Mouse (Mus musculus): ENCODE measurements around the gene Ankrd13d. TPM values are rescaled to one million over a fixed set of nuclear protein-coding genes. Genes with fewer than 3 reads are reported as not detected.

The Ankrd13d gene
- total and polyA plus RNA-seq, 2 experiments from 2014 or later, result 0.40 to 2.1 TPM

- H3K9ac ChIP-seq (replicated peaks; ENCODE audit: low read depth, low read length), result 0 out of 2 replicates have a peak overlapping the region, but pooled peaks have one; percentile 18
- ATAC-seq (ENCODE audit: insufficient read depth, low read depth) (no peak), DNase-seq (ENCODE audit: low spot score) (no peak)
- no peak overlapping the region for H3K4me3 ChIP-seq (ENCODE audit: low read depth, low read length)
- peaks cover 12% of the 10 kb centered on the region; the same call in 1 of the 2 replicates for H3K27me3 ChIP-seq (ENCODE audit: control insufficient read depth, insufficient read depth, low read length)
- 47% methylated on average over 4 of the region's 4 CpGs for WGBS
- no peak overlapping the region for H3K27ac ChIP-seq (ENCODE audit: low read depth)
- H3K36me3 ChIP-seq (replicated peaks; ENCODE audit: control insufficient read depth, insufficient read depth, low read length), result no peaks in the 10 kb centered on the region
- TF ChIP-seq CTCF (IDR thresholded peaks at IDR 0.05; ENCODE audit: low read depth) (no peak), EP300 (IDR thresholded peaks at IDR 0.05; ENCODE audit: low read depth) (no peak)
- H3K4me1 ChIP-seq (ENCODE audit: control insufficient read depth, insufficient read depth), result peaks cover 21% of the 10 kb centered on the region
- no peak overlapping the region for H3K4me2 ChIP-seq (ENCODE audit: low read depth, low read length)
- no peaks in the 10 kb centered on the region for H3K9me3 ChIP-seq (replicated peaks; ENCODE audit: control insufficient read depth, low read length)
Observed at GRCm38 (mm10) chr19:4220416-4220815, 62.5 kb downstream of the Ankrd13d start.

Small RNA genes within 50 kb of the gene (microRNA-seq; reads per million reads assigned to microRNA genes)
- gene Mir6985, result not detected

Other genes starting within 250 kb of the Ankrd13d start
- gene Gstp1, start 245.2 kb downstream of the Ankrd13d start, total RNA-seq (2014; rRNA removed; ENCODE audit: low replicate concordance), result 266 and 311 TPM in 2 replicates
- 440 and 449 TPM in 2 replicates for gene Gstp1, start 245.2 kb downstream of the Ankrd13d start, polyA plus RNA-seq (2015; fragmentation: Nextera tagmentation; extraction: Ambion mirVana)
- 4.5 and 9.7 TPM in 2 replicates for gene Gstp2, start 237.1 kb downstream of the Ankrd13d start, total RNA-seq (2014; rRNA removed; ENCODE audit: low replicate concordance)
- 17.0 and 22.7 TPM in 2 replicates for gene Gstp2, start 237.1 kb downstream of the Ankrd13d start, polyA plus RNA-seq (2015; fragmentation: Nextera tagmentation; extraction: Ambion mirVana)
- gene Gstp3, start 223.6 kb downstream of the Ankrd13d start, total RNA-seq (2014; rRNA removed; ENCODE audit: low replicate concordance), result not detected in 2 replicates
- not detected in 2 replicates for gene Gstp3, start 223.6 kb downstream of the Ankrd13d start, polyA plus RNA-seq (2015; fragmentation: Nextera tagmentation; extraction: Ambion mirVana)
- not detected in 2 replicates for gene Cabp2, start 201.6 kb downstream of the Ankrd13d start, total RNA-seq (2014; rRNA removed; ENCODE audit: low replicate concordance)
- gene Cabp2, start 201.6 kb downstream of the Ankrd13d start, polyA plus RNA-seq (2015; fragmentation: Nextera tagmentation; extraction: Ambion mirVana), result not detected in 2 replicates
- 63.2 and 67.3 TPM in 2 replicates for gene Cdk2ap2, start 186.0 kb downstream of the Ankrd13d start, total RNA-seq (2014; rRNA removed; ENCODE audit: low replicate concordance)
- 46.8 and 59.6 TPM in 2 replicates for gene Cdk2ap2, start 186.0 kb downstream of the Ankrd13d start, polyA plus RNA-seq (2015; fragmentation: Nextera tagmentation; extraction: Ambion mirVana)
- 26.2 and 47.3 TPM in 2 replicates for gene Pitpnm1, start 183.1 kb downstream of the Ankrd13d start, total RNA-seq (2014; rRNA removed; ENCODE audit: low replicate concordance)
- 17.9 and 21.9 TPM in 2 replicates for gene Pitpnm1, start 183.1 kb downstream of the Ankrd13d start, polyA plus RNA-seq (2015; fragmentation: Nextera tagmentation; extraction: Ambion mirVana)
- 21.4 and 23.8 TPM in 2 replicates for gene Aip, start 157.3 kb downstream of the Ankrd13d start, total RNA-seq (2014; rRNA removed; ENCODE audit: low replicate concordance)
- 61.7 and 66.2 TPM in 2 replicates for gene Aip, start 157.3 kb downstream of the Ankrd13d start, polyA plus RNA-seq (2015; fragmentation: Nextera tagmentation; extraction: Ambion mirVana)
- not detected in 2 replicates for gene Gpr152, start 143.3 kb downstream of the Ankrd13d start, total RNA-seq (2014; rRNA removed; ENCODE audit: low replicate concordance)
- gene Gpr152, start 143.3 kb downstream of the Ankrd13d start, polyA plus RNA-seq (2015; fragmentation: Nextera tagmentation; extraction: Ambion mirVana), result 0.03 TPM in 2 replicates
- not detected in 2 replicates for gene Cabp4, start 139.1 kb downstream of the Ankrd13d start, total RNA-seq (2014; rRNA removed; ENCODE audit: low replicate concordance)
- 0.07 and 0.11 TPM in 2 replicates for gene Cabp4, start 139.1 kb downstream of the Ankrd13d start, polyA plus RNA-seq (2015; fragmentation: Nextera tagmentation; extraction: Ambion mirVana)
- gene Coro1b, start 134.5 kb downstream of the Ankrd13d start, total RNA-seq (2014; rRNA removed; ENCODE audit: low replicate concordance), result 120 and 144 TPM in 2 replicates
- gene Coro1b, start 134.5 kb downstream of the Ankrd13d start, polyA plus RNA-seq (2015; fragmentation: Nextera tagmentation; extraction: Ambion mirVana), result 97.2 and 102 TPM in 2 replicates
- gene Ptprcap, start 129.5 kb downstream of the Ankrd13d start, total RNA-seq (2014; rRNA removed; ENCODE audit: low replicate concordance), result 13.5 TPM in 1 of 2 replicates, not detected in the other
- gene Ptprcap, start 129.5 kb downstream of the Ankrd13d start, polyA plus RNA-seq (2015; fragmentation: Nextera tagmentation; extraction: Ambion mirVana), result 0.46 and 1.1 TPM in 2 replicates
- 34.2 and 62.0 TPM in 2 replicates for gene Rps6kb2, start 119.8 kb downstream of the Ankrd13d start, total RNA-seq (2014; rRNA removed; ENCODE audit: low replicate concordance)
- 32.9 and 35.2 TPM in 2 replicates for gene Rps6kb2, start 119.8 kb downstream of the Ankrd13d start, polyA plus RNA-seq (2015; fragmentation: Nextera tagmentation; extraction: Ambion mirVana)
- gene Carns1, start 107.7 kb downstream of the Ankrd13d start, total RNA-seq (2014; rRNA removed; ENCODE audit: low replicate concordance), result 40.3 and 119 TPM in 2 replicates
- 20.6 and 23.8 TPM in 2 replicates for gene Carns1, start 107.7 kb downstream of the Ankrd13d start, polyA plus RNA-seq (2015; fragmentation: Nextera tagmentation; extraction: Ambion mirVana)
- 5.2 TPM in 1 of 2 replicates, not detected in the other for gene Tbc1d10c, start 91.9 kb downstream of the Ankrd13d start, total RNA-seq (2014; rRNA removed; ENCODE audit: low replicate concordance)
- 2.7 and 4.4 TPM in 2 replicates for gene Tbc1d10c, start 91.9 kb downstream of the Ankrd13d start, polyA plus RNA-seq (2015; fragmentation: Nextera tagmentation; extraction: Ambion mirVana)
- gene Ppp1ca, start 91.1 kb downstream of the Ankrd13d start, total RNA-seq (2014; rRNA removed; ENCODE audit: low replicate concordance), result 808 and 961 TPM in 2 replicates
- 738 and 763 TPM in 2 replicates for gene Ppp1ca, start 91.1 kb downstream of the Ankrd13d start, polyA plus RNA-seq (2015; fragmentation: Nextera tagmentation; extraction: Ambion mirVana)
- gene Rad9a, start 81.5 kb downstream of the Ankrd13d start, total RNA-seq (2014; rRNA removed; ENCODE audit: low replicate concordance), result 9.5 and 12.3 TPM in 2 replicates
- 9.5 and 9.7 TPM in 2 replicates for gene Rad9a, start 81.5 kb downstream of the Ankrd13d start, polyA plus RNA-seq (2015; fragmentation: Nextera tagmentation; extraction: Ambion mirVana)
- gene Clcf1, start 68.9 kb downstream of the Ankrd13d start, total RNA-seq (2014; rRNA removed; ENCODE audit: low replicate concordance), result 3.4 and 14.7 TPM in 2 replicates
- 0.67 and 0.91 TPM in 2 replicates for gene Clcf1, start 68.9 kb downstream of the Ankrd13d start, polyA plus RNA-seq (2015; fragmentation: Nextera tagmentation; extraction: Ambion mirVana)
- not detected in 2 replicates for gene AC109138.7, start 68.8 kb downstream of the Ankrd13d start, total RNA-seq (2014; rRNA removed; ENCODE audit: low replicate concordance)
- not detected in 2 replicates for gene AC109138.7, start 68.8 kb downstream of the Ankrd13d start, polyA plus RNA-seq (2015; fragmentation: Nextera tagmentation; extraction: Ambion mirVana)
- gene Pold4, start 51.2 kb downstream of the Ankrd13d start, total RNA-seq (2014; rRNA removed; ENCODE audit: low replicate concordance), result 18.6 and 30.8 TPM in 2 replicates
- 23.0 and 27.9 TPM in 2 replicates for gene Pold4, start 51.2 kb downstream of the Ankrd13d start, polyA plus RNA-seq (2015; fragmentation: Nextera tagmentation; extraction: Ambion mirVana)
- 11.5 and 11.6 TPM in 2 replicates for gene Ssh3, start 14.0 kb downstream of the Ankrd13d start, total RNA-seq (2014; rRNA removed; ENCODE audit: low replicate concordance)
- 6.2 and 6.4 TPM in 2 replicates for gene Ssh3, start 14.0 kb downstream of the Ankrd13d start, polyA plus RNA-seq (2015; fragmentation: Nextera tagmentation; extraction: Ambion mirVana)
- 50.4 and 50.6 TPM in 2 replicates for gene Grk2, start 23.1 kb upstream of the Ankrd13d start, total RNA-seq (2014; rRNA removed; ENCODE audit: low replicate concordance)
- gene Grk2, start 23.1 kb upstream of the Ankrd13d start, polyA plus RNA-seq (2015; fragmentation: Nextera tagmentation; extraction: Ambion mirVana), result 6.9 and 7.8 TPM in 2 replicates
- 55.0 and 65.3 TPM in 2 replicates for gene Kdm2a, start 115.1 kb upstream of the Ankrd13d start, total RNA-seq (2014; rRNA removed; ENCODE audit: low replicate concordance)
- gene Kdm2a, start 115.1 kb upstream of the Ankrd13d start, polyA plus RNA-seq (2015; fragmentation: Nextera tagmentation; extraction: Ambion mirVana), result 15.4 and 15.7 TPM in 2 replicates
- gene Rhod, start 156.3 kb upstream of the Ankrd13d start, total RNA-seq (2014; rRNA removed; ENCODE audit: low replicate concordance), result 24.3 and 35.0 TPM in 2 replicates
- 16.0 and 18.4 TPM in 2 replicates for gene Rhod, start 156.3 kb upstream of the Ankrd13d start, polyA plus RNA-seq (2015; fragmentation: Nextera tagmentation; extraction: Ambion mirVana)
- gene Syt12, start 194.3 kb upstream of the Ankrd13d start, total RNA-seq (2014; rRNA removed; ENCODE audit: low replicate concordance), result 2.8 TPM in 2 replicates
- gene Syt12, start 194.3 kb upstream of the Ankrd13d start, polyA plus RNA-seq (2015; fragmentation: Nextera tagmentation; extraction: Ambion mirVana), result 0.26 and 0.46 TPM in 2 replicates
- not detected in 2 replicates for gene 2010003K11Rik, start 215.4 kb upstream of the Ankrd13d start, total RNA-seq (2014; rRNA removed; ENCODE audit: low replicate concordance)
- gene 2010003K11Rik, start 215.4 kb upstream of the Ankrd13d start, polyA plus RNA-seq (2015; fragmentation: Nextera tagmentation; extraction: Ambion mirVana), result not detected in 2 replicates
- 12.4 and 13.8 TPM in 2 replicates for gene Pcx, start 227.3 kb upstream of the Ankrd13d start, total RNA-seq (2014; rRNA removed; ENCODE audit: low replicate concordance)
- gene Pcx, start 227.3 kb upstream of the Ankrd13d start, polyA plus RNA-seq (2015; fragmentation: Nextera tagmentation; extraction: Ambion mirVana), result 4.7 and 5.2 TPM in 2 replicates

Data from heart, postnatal 0 days (tissue).